Mouse (Mus musculus) small intestine, adult 2 months (tissue): ENCODE results near the gene Ctcfl. TPM values are rescaled to one million over a fixed set of nuclear protein-coding genes. Genes with fewer than 3 reads are reported as not detected.

Experiments
- H3K27ac ChIP-seq: fragments of 200-500 bp; 2 replicates; pipeline ENCODE4 v1.5.1; 2012; ENCODE audit warnings: low read depth, low read length, control low read depth, inconsistent platforms; ENCODE audit not compliant: insufficient read depth
- H3K27me3 ChIP-seq: fragments of 200-500 bp; 2 replicates; pipeline ENCODE4 v1.6.1; 2012; ENCODE audit warnings: mild to moderate bottlenecking, moderate library complexity, low read length, inconsistent platforms; ENCODE audit not compliant: control insufficient read depth, insufficient read depth
- H3K36me3 ChIP-seq: fragments of 200-500 bp; 2 replicates; pipeline ENCODE4 v1.6.1; 2012; ENCODE audit warnings: mild to moderate bottlenecking, low read length, control low read depth, inconsistent platforms; ENCODE audit not compliant: control insufficient read depth, insufficient read depth
- H3K4me1 ChIP-seq: fragments of 200-500 bp; 2 replicates; pipeline ENCODE4 v1.6.1; 2012; ENCODE audit warnings: low read length, inconsistent platforms, mixed read lengths; ENCODE audit not compliant: control insufficient read depth, insufficient read depth, insufficient read length
- H3K4me3 ChIP-seq: fragments of 200-500 bp; 2 replicates; pipeline ENCODE4 v1.5.1; 2012; ENCODE audit warnings: low read depth, mild to moderate bottlenecking, control low read depth, inconsistent platforms, low read length, moderate library complexity
- CTCF ChIP-seq: fragments of 200-500 bp; IDR thresholded peaks from 2 replicates; pipeline ENCODE4 v1.5.1; 2012; ENCODE audit warnings: low read depth, mild to moderate bottlenecking, control low read depth, inconsistent platforms, low read length, moderate library complexity, mixed read lengths; ENCODE audit not compliant: insufficient replicate concordance, insufficient read length; ENCODE audit errors: extremely low read depth
- POLR2A ChIP-seq: fragments of 200-500 bp; IDR thresholded peaks from 2 replicates; pipeline ENCODE4 v1.6.1; 2012; ENCODE audit warnings: low read depth, mild to moderate bottlenecking, control low read depth, inconsistent platforms, low read length, moderate library complexity
- WGBS: fragments of 180-500 bp; shearing (Covaris S2); methylation state at CpG from one replicate; pipeline ENCODE4 v1.1.7; 2018; 5-methylcytosine and 5-hydroxymethylcytosine counted together
- polyA plus RNA-seq: library from polyadenylated mRNA; depleted of rRNA; stranded (reverse); fragments of >200 nt; gene quantifications from 2 replicates; pipeline ENCODE4 v1.2.3, GENCODE M21; 2012

Ctcfl gene
- polyA plus RNA-seq, 1 experiment: 0.05 TPM

GRCm38 (mm10) chr2:173154513-173154912, 35.2 kb upstream of the Ctcfl start:
- Histone ChIP-seq H3K4me3 (peak overlapping the region; percentile 64), H3K36me3 (peaks cover 30% of the 10 kb centered on the region), H3K27me3 (no peaks in the 10 kb centered on the region), H3K27ac (no peak overlapping the region), H3K4me1 (peaks cover 22% of the 10 kb centered on the region)
- TF ChIP-seq CTCF (no peak), POLR2A (no peak)
- whole genome bisulfite sequencing: 93% methylated on average over 13 of the region's 13 CpGs

GRCm38 (mm10) chr2:173153266-173153665, 33.9 kb upstream of the Ctcfl start:
- TF ChIP-seq POLR2A (no peak), CTCF (no peak)
- peak overlapping the region; percentile 64 for H3K4me3 ChIP-seq
- peaks cover 22% of the 10 kb centered on the region for H3K4me1 ChIP-seq
- peaks cover 29% of the 10 kb centered on the region for H3K36me3 ChIP-seq
- 57% methylated on average over 10 of the region's 10 CpGs for WGBS
- no peaks in the 10 kb centered on the region for H3K27me3 ChIP-seq
- H3K27ac ChIP-seq: peak overlapping the region; percentile 93

- 24% methylated on average over 13 of the region's 13 CpGs for WGBS
- H3K27me3 ChIP-seq: no peaks in the 10 kb centered on the region
- peak within 1 kb of the TSS; percentile 96 for H3K27ac ChIP-seq
- TF ChIP-seq CTCF: no peak
- TF ChIP-seq POLR2A: peak; percentile 91
- peak within 1 kb of the TSS; percentile 64 for H3K4me3 ChIP-seq
- H3K4me1 ChIP-seq: peaks cover 22% of the 10 kb centered on the region
- H3K36me3 ChIP-seq: peaks cover 25% of the 10 kb centered on the region
Observed at GRCm38 (mm10) chr2:173152436-173153151, 33.3 kb upstream of the Ctcfl start, which contains the start of gene Pck1. Gene Pck1 (plus strand): TSS chr2:173153048.

GRCm38 (mm10) chr2:173151784-173152284, 32.5 kb upstream of the Ctcfl start:
- no peak for TF ChIP-seq POLR2A
- no peak for TF ChIP-seq CTCF
- 81% methylated on average over 7 of the region's 7 CpGs for WGBS
- Histone ChIP-seq H3K27me3 (no peaks in the 10 kb centered on the region), H3K27ac (peak overlapping the region; percentile 96), H3K36me3 (peaks cover 17% of the 10 kb centered on the region), H3K4me1 (peaks cover 22% of the 10 kb centered on the region), H3K4me3 (no peak overlapping the region)

- no peak for TF ChIP-seq CTCF
- TF ChIP-seq POLR2A: no peak
- Histone ChIP-seq H3K4me1 (peaks cover 22% of the 10 kb centered on the region), H3K27me3 (no peaks in the 10 kb centered on the region), H3K4me3 (no peak overlapping the region), H3K36me3 (peaks cover 15% of the 10 kb centered on the region), H3K27ac (peak overlapping the region; percentile 96)
- WGBS: 43% methylated on average over 5 of the region's 5 CpGs
Observed at GRCm38 (mm10) chr2:173151352-173151751, 32.0 kb upstream of the Ctcfl start.

GRCm38 (mm10) chr2:173148001-173148400, 28.7 kb upstream of the Ctcfl start:
- H3K27ac ChIP-seq: no peak overlapping the region
- H3K36me3 ChIP-seq: no peaks in the 10 kb centered on the region
- 89% methylated on average over 5 of the region's 5 CpGs for WGBS
- H3K27me3 ChIP-seq: no peaks in the 10 kb centered on the region
- H3K4me3 ChIP-seq: no peak overlapping the region
- TF ChIP-seq CTCF (no peak), POLR2A (no peak)
- H3K4me1 ChIP-seq: peaks cover 17% of the 10 kb centered on the region

- Histone ChIP-seq H3K27me3 (no peaks in the 10 kb centered on the region), H3K27ac (no peak overlapping the region), H3K4me1 (peaks cover 13% of the 10 kb centered on the region), H3K36me3 (no peaks in the 10 kb centered on the region), H3K4me3 (no peak overlapping the region)
- WGBS: 55% methylated on average over 6 of the region's 6 CpGs
- TF ChIP-seq POLR2A (no peak), CTCF (no peak)
Observed at GRCm38 (mm10) chr2:173146728-173147127, 27.4 kb upstream of the Ctcfl start.
